Mouse (Mus musculus) testis, postnatal 14 days (tissue): ENCODE measurements around the gene Daam1.

Experiments used
- DNase-seq: peaks from one replicate; pipeline ENCODE4 v3.0.0; 2021; ENCODE audit warnings: low spot score

The Daam1 gene

DNA sequence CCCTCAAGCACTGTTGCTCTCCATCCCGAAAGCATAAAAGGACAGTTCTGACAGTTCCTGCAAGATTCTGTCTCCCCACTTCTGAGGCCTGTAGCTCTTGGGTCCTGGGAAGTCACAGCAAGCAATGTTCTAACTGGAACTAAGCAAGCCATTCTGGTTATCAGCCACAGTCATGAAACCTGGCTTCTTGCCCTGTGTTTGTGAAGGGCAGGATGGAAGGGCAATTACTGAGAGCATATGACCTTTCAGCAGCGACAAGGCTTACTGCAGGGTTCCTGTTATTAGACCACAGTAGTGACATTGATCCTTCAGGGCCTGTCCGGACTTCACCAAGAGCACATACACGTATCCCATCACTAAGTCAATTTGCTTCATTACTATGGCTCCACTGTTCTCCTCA, 167.8 kb downstream of the Daam1 start:
- no peak for DNase-seq

- DNase-seq, result no peak
These were observed 168.8 kb downstream of the Daam1 start for GRCm38 (mm10) chr12:71999671-72000070.

DNA sequence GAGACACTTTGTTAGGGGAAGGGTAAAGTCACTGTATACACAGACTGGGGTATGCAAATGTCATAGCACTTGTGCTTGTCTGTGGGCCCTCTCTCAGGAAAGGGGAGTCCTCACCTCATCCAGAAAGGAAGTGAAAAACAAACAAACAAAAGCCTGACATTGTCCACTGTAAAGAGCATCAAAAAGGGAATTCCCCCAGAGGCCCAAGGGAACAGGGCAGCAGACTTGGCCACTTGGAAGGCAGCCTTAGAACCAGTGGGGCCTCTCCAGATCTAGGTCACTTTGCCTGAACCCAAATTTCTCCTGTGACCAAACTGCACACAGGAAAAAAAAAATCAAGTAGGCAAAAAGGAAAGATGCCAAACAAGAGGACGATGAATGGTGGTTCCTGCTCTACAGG, 170.9 kb downstream of the Daam1 start:
- DNase-seq, result no peak

GRCm38 (mm10) chr12:72005307-72005706, 174.4 kb downstream of the Daam1 start:
- no peak for DNase-seq

- DNase-seq, result no peak
These were observed 176.8 kb downstream of the Daam1 start for GRCm38 (mm10) chr12:72007656-72008055.

DNA sequence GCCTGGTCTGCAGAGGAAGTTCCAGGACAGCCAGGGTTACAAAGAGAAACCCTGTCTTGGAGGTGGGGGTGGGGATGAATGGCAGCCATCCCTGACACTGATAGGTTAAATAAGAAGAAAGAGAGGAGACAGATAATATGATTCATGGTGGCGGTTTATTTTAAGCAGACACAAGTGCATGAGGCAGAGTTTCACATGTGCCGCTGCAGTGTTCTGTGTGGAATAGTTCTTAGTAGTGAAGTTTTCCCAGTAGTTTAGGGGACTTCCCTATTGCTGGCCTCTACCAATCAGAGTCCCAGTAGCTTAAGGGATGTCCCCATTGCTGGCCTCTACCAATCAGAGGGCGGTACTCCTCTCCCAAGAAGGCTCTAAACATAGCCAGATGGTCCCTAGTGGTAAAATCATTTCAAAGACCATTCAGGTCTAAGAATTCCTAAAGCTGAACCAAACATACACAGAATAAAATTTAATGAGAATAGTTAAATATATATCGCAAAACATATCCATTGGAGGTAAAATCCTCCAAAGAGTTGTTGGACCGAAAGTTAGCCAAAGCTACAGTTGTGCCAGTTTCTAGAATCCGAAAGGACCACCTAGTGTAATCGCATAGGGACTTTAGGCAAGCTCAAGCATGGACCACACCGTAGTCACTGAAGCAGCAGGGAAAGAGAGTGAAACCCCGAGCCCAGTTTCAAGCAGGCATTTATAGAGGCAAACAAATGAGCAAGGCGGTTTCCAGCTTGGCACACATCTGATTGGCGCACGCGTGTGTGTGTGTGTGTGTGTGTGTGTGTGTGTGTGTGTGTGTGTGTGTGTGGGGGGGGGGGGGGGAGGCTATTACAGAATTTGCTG, 178.4 kb downstream of the Daam1 start:
- DNase-seq, result no peak

GRCm38 (mm10) chr12:72011404-72011803, 180.5 kb downstream of the Daam1 start:
- no peak for DNase-seq

GRCm38 (mm10) chr12:72012126-72012525, 181.2 kb downstream of the Daam1 start:
- no peak for DNase-seq

- no peak for DNase-seq
These were observed 183.0 kb downstream of the Daam1 start for GRCm38 (mm10) chr12:72013711-72014354.

- no peak for DNase-seq
These were observed 183.5 kb downstream of the Daam1 start for GRCm38 (mm10) chr12:72014355-72014776.

DNA sequence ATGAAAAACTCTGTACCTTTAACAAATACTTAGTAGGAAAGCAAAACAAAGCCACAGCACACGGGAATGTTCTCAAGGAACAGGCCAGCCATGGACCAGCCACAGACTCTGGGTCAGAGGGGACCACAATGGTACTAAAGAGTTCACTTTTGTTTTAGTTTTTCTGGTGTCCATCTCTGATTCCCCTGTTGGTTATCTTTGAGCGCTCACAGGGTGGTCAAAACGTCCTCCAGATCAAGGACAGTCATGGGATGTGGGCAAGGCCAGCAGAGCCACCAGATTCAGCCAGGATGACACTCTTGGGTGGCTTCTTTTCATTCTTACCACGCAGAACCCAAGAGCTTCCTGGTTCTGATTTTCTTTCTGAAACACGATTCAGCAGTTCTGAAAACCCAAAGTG, 184.4 kb downstream of the Daam1 start:
- no peak for DNase-seq

DNA sequence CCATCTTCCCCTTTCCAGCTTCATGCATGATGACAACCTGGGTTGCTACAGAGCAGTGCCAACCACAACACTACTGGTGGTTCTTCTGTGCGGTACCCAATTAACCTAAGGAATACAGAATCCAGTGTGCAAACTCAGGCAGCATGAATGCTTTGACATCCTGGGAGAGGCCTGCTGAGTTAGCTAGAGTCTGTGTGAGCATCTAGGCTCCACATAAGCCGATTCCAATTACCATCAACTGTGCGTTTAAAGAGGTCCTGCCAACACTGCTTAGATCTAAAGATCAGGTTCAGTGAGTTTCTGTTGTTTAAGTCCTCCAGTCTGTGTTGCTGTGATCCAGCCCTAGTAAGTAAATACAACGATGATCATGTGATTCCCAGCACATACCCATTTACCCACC, 189.4 kb downstream of the Daam1 start:
- no peak for DNase-seq

- no peak for DNase-seq
These were observed 190.7 kb downstream of the Daam1 start for GRCm38 (mm10) chr12:72021543-72021942.

- DNase-seq, result no peak
These were observed 191.9 kb downstream of the Daam1 start for GRCm38 (mm10) chr12:72022790-72023189.

DNA sequence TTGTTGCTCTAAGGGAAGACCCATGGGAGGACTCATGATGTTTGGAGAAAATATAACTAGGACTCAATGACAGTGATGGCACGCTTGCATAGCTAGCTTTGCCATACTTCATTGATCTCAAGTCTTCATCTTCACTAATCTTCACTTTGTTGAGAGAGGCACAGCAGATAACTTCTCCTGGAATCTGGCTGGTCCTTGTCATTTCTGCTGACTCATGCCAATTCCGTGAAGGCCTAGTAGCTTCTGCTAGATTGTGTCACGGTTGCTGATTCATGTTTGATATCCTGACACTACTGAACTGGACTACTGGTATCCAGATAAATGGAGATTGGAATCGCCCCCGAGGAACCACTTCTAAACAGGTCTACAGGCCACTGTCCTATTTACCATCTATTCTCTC, 192.7 kb downstream of the Daam1 start:
- no peak for DNase-seq

GRCm38 (mm10) chr12:72025275-72025795, 194.5 kb downstream of the Daam1 start:
- DNase-seq, result no peak

GRCm38 (mm10) chr12:72031171-72031570, 200.3 kb downstream of the Daam1 start:
- no peak for DNase-seq

DNA sequence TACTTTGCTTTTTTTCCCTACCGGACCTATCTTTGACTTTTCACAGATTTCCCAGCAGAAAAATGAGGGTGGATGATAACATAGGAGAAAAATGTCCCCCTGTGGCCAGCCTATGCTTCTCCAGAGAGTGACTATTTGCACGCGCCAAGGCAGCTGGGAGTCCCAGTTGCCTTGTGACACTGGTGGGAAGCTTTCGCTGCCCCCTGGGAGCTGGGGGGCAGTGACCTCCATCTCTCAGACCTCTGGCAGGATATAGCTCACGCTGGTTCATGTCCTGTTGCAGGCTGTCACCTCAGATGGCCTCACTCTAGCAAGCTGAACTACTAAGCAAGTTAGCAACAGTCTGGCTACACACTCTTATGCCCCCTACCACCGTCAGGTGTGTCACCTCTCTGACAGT, 200.9 kb downstream of the Daam1 start:
- no peak for DNase-seq

- no peak for DNase-seq
These were observed 205.3 kb downstream of the Daam1 start for GRCm38 (mm10) chr12:72036097-72036661.

DNA sequence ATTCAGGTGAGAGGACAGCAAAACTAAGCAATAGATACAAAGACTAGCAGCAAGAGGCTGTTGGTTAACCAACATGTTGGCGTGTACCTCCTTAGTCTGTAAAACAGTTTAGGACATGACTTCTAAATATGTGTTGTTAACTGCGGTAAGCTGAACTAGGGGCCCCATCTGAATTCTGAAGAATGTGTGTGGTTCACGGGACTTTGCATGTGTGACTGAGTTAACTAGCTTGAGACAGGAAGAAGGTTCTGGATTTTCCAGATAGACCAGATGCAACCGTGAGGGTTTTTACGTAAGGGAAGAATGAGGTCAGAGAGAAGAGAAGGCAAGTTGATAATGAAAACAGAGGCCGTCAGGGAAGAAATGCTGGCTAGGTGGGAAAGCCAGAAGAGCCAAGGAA, 206.2 kb downstream of the Daam1 start:
- no peak for DNase-seq

DNA sequence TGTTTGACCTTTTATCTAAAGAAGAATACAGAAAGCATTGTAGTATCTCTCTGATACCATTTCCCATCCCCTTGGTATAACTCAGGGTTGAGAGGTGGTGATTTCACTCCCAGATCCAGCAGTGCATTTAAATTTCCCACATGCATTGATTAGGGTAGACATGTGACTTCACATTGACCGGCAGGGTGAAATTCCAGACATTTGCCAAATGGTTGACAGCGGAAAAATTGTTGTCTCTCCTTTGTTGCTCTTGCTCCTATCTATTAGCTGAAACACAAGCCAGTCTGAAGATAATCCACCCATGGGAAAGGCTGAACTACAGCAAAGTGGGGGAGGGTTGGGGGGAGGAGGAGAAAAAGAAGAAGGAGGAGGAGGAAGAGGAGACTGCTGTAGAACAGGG, 208.0 kb downstream of the Daam1 start:
- DNase-seq, result no peak

DNA sequence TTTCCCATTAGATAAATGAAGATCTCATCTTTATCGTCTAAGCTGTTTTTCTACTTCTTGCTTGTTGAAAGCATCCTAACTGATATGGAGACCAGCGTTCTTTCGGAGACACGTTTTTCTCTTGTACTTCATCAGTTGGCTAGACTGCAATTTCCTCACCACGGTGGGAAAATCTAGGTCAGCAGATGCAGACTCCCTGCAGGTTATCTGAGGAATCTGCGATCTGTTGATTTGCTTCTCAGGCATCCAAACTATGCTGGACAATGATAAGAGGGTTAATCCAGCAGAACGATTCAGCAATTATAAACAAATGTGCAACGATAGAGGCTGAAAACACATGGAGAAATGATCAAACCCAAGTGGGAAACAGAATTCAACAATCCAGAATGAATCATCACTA, 208.6 kb downstream of the Daam1 start:
- no peak for DNase-seq

- no peak for DNase-seq
These were observed 210.4 kb downstream of the Daam1 start for GRCm38 (mm10) chr12:72041238-72041637.
